Mouse (Mus musculus) kidney, adult 11 months (tissue): ENCODE results near the gene Tnfsf13b.

Source experiments
- DNase-seq: peaks from one replicate; pipeline ENCODE4 v3.0.0; 2022

The Tnfsf13b gene

GRCm38 (mm10) chr8:10006156-10006985, at the start of gene Tnfsf13b:
TSS of gene Tnfsf13b (plus strand) at chr8:10006467.
- peak; percentile 23 for DNase-seq

DNA sequence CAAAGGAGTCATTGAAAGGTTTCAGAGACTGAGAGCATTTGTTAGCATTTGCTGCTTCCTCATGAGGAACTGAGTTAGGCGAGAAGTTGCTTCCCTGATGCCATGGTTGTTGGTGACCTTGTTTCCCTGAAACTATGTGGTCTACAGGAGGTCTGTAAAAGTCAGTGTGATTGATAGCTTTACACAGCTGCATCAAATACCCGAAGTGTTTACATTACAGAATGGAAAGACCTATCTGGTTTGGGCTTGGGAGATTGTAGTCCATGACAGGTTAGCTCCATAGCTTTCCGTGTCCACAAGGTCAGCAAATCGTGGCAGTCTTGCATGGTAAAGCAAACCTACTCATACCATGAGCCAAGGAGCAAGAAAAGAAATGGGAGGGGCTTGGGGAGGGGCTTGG, 47.9 kb upstream of the Tnfsf13b start:
- DNase-seq = no peak

- DNase-seq = no peak
Measured at GRCm38 (mm10) chr8:9959919-9960318, 46.3 kb upstream of the Tnfsf13b start.

GRCm38 (mm10) chr8:9971866-9972265, 34.4 kb upstream of the Tnfsf13b start:
- DNase-seq = no peak

DNA sequence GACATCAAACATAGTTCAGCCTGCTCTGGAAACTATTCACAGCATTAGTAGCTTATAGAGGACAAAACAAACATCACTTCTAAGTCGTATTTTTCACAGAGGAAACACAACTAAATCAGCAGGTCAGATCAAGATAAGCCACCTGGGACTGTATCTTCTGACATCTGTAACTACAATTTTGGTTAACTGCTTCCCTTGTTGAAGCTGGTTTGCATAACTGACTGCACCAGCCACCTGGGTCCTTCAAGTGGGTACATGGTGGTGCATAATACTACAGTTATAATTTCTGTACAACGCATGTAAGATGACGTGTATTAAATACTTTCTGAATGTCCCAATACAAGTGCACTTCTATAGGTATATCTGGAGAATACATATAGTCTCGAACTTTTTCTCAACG, 31.0 kb upstream of the Tnfsf13b start:
- DNase-seq = no peak

DNA sequence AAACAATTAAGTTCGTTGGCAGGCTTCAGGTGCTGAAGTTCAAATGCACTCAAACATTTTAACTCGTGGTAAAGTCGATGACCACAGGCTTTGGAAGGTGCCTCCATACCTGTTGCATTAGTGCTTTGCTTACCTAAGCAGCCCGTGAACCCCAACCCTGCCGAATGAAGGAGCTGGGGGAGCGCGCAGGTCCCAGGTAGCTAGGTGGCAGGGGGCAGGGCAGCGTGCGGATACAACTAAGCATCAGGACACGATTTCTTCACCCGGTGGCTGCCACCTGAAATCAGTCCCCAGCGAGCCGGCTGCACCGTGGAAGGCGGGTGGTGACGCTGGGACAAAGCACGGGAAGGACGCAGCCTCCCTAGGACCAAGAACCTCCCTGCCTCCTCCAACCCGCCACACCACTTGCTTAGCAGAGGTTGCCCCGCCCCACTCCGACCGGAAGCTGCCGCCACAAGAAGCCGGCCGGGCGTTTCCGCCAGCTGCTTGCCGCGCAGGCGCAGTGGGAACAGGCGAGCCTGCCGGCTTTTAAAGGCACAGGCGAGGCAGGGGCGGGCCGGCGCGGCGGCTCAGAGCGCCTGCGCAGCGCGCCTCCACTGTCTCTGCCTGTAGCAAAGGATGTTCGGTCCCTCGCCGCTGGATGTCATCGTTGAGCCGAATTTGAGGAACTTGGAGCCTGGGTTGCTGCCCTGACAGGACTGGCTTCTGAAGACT, 30.2 kb upstream of the Tnfsf13b start:
- DNase-seq = peak; percentile 99

- peak; percentile 23 for DNase-seq
Measured at GRCm38 (mm10) chr8:9977016-9977415, 29.3 kb upstream of the Tnfsf13b start.

DNA sequence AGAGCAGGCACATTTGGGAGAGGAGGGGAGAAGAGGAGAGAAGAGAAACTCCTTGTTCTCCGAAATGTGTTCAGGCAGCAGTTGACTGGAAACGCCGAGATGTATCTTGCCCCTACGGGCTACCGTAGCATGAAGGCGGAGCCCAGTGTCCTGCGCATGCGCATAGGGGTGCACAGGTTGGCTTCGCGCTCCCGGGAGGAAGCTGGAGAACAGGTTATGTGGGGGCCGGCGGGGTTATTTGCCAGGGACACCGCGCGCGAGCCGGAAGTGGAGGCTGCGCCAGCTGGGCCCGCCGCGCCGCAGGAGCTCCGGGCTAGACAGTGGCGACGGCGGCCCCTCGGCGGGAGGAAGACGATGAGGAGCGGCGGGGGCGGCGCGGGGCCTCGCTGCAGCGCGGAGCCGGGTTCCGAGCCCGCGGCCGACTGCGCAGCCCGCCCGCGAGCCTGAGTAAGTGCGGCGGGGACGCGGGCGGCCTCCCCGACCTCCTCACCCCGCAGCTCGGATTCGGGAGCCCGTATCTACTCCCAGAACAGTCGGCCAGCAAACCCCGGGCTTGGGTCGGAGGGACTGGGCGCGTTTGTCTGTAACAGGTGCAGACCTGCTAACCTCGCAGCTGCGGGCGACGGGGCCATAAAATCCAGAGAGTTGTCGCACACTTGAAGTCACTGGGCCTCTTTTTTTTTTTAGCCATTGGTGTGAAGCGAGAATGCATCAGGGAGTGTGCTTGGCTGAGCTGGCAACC, 28.5 kb upstream of the Tnfsf13b start, which contains the start of the genes Lig4 and Abhd13:
Gene Lig4 (minus strand): TSS at position 114 of the 742 bp plus-strand sequence.
Gene Abhd13 (plus strand): TSS at position 135 of the 742 bp plus-strand sequence.
- DNase-seq = peak; percentile 97

DNA sequence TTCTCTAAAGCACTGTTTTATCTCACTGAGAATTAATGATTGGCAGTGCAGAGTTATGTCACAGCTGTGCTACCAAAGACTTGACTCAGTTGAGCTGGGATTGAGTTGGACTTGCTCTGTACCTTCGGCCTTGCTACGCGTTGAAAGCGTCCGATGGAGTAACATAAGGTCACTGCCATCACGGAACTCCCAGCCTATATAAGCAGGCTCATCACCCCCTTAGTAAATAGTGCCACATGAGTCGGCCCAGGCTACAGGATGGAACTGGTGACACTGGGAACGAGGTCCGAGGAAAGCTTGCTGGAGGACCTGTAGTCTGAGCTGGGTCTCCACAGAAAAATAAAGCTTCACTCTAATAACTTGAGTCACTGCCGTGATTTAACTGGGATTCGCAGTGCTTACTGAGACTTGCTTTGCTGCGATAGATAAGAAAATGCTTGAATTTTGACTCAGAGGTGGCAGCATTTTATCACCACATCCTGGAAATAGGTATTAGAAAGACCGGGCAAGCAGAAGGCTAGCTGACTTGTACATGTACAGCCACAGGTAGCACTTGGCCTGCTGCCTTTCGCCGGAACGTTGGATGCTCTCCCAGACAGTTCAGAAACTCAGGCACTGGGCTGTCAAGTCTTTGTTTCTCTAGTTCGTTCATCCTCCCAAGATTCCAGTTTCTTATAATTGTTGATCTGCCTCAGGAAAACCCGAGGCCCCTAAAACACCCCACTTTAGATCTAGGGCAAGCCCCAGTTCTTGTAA, 27.6 kb upstream of the Tnfsf13b start:
- DNase-seq = no peak

GRCm38 (mm10) chr8:9979746-9980145, 26.5 kb upstream of the Tnfsf13b start:
- DNase-seq = no peak

DNA sequence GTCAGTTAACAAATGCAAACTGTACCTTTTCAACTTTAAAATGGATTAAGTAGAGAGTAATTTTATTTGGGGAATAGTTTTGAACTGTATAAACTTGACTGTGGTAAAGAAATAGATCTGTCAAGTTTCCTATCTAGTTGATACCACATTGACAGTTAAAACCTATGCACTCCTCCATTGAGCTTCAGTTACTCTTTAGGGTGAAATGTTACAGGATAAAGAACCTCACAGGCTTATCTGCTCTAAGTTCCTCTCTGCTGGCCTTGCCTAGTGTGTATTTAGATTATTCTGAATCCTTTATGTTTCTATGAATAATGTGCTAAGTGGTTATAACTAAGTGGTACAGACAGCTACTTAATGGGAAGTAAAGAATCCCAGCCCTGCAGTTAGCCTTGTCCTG, 26.1 kb upstream of the Tnfsf13b start:
- DNase-seq = no peak

GRCm38 (mm10) chr8:10004115-10004514, 2.2 kb upstream of the Tnfsf13b start:
- no peak for DNase-seq

- DNase-seq = no peak
Measured at GRCm38 (mm10) chr8:10006986-10007659, 856 bp downstream of the Tnfsf13b start.

DNA sequence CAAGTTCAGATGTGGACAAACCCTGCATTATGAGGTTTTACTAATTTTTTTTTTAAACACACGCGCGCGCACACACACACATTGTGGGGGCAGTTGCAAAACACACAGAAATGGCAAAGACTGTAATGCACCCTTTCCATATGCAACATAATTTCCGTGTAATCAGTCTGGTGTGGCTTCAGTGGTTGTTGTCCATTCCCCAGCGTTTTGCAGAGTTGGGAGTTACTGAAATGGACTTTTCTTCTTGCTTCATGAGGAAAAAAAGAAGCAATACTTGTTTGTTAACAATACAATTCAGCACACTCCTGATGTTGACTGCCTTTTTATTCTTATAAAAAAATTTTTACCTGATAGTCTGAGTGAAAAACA, 1.4 kb downstream of the Tnfsf13b start:
- DNase-seq = no peak

DNA sequence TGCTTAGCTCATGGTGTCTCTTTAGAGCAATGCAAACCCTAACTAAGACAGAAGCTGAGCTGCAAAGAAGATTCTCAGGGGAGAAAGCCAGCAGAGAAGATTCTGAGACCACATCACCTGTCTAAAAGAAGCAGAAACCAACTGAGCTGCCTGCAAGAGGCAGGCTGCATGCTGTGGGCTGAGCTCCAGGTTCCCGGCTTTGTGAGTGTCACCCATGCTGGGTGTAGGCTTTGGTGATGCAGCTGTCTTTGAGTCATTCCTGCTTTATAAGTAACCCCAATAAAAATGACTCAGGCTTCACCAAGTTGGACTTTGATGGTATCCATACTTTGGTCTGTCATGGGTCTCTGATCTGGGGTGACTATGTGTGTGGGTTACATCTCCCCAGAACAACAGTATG, 10.0 kb downstream of the Tnfsf13b start:
- no peak for DNase-seq

DNA sequence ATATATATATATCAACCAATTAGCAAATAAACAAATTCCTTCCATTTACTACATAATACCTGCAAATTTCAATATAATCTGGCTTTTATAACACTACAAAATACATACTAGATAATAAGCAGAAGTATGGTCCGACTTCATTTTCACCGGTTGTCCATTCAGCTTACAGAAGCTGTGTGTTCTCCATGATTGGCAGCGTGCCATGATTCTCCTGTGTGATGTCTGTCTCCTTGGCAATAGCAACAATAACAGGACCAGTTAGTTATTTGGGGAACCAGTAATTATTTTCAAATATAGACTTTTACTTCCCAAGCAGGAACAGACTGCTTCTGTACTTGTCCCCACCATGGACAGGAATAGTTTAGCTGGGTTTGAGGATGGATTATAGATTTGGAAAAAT, 11.0 kb downstream of the Tnfsf13b start:
- no peak for DNase-seq

GRCm38 (mm10) chr8:10030320-10031060, 24.2 kb downstream of the Tnfsf13b start:
- no peak for DNase-seq

- DNase-seq = no peak
Measured at GRCm38 (mm10) chr8:10031177-10031576, 24.9 kb downstream of the Tnfsf13b start.

GRCm38 (mm10) chr8:10040866-10041265, 34.6 kb downstream of the Tnfsf13b start:
- DNase-seq = no peak

GRCm38 (mm10) chr8:10043842-10044510, 37.7 kb downstream of the Tnfsf13b start:
- no peak for DNase-seq

DNA sequence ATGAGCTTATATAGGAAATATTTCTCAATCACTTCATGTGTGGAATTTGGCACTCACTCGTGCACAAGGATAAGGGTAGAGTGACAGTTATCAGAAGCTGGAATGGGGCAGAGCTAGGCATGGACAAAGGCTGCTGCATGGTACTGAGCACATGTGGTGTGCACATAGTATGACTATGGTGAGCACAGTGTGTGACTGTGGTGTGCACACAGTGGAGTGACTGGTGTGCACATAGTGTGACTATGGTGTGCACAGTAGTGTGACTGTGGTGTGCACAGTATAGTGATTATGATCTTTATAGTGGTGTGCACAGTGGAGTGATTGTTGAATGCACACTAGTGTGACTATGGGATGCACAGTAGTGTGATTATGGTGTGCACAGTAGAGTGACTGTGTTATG, 39.5 kb downstream of the Tnfsf13b start:
- no peak for DNase-seq
